Mouse (Mus musculus): Measurements from ENCODE around the gene Olfr19. TPM values are rescaled to one million over a fixed set of nuclear protein-coding genes. Genes with fewer than 3 reads are reported as not detected.
"Not testable (repeated sequence)": the region's sequence is repeated elsewhere in the genome, so short reads cannot be mapped to it uniquely, and the experiment has no call there.

Olfr19 gene
- not detected in 2 replicates for polyA plus RNA-seq (2014; fragmentation: Nextera tagmentation; extraction: Ambion mirVana)

DNA sequence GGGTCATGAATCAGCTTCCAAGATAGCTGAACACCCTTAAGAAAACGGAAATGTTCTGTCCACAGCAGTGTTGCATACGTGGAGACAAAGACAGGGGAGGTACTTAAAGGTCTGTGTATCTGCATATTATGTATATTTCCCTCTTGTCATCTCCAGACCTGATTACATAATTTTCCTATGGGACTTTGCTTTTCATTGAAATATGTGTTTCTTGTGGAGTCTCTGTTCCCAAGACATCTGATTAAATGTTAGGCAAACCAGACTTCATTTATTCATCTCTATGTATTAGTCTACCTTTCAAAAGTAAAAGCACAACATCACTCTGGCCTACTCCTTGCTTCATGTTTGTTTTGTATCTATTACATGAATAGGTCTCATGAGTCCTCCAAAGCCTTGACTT lies at the start of gene Olfr19:
Gene Olfr19, minus strand, starts transcription at position 101 of the 400 bp plus-strand sequence.
- Histone ChIP-seq H3K4me3 (ENCODE audit: low read depth, low read length) (no peak within 1 kb of the TSS), H3K4me1 (ENCODE audit: control insufficient read depth, insufficient read depth, low read length) (no peaks in the 10 kb centered on the region), H3K4me2 (no peak within 1 kb of the TSS), H3K27me3 (ENCODE audit: control insufficient read depth, insufficient read depth, low read length) (no peaks in the 10 kb centered on the region), H3K36me3 (ENCODE audit: control insufficient read depth, insufficient read depth, low read length) (no peaks in the 10 kb centered on the region), H3K27ac (ENCODE audit: low read depth, low read length) (no peak within 1 kb of the TSS), H3K9me3 (replicated peaks; ENCODE audit: control insufficient read depth, low read length) (no peaks in the 10 kb centered on the region), H3K9ac (ENCODE audit: low read depth, low read length) (no peak within 1 kb of the TSS)
- ATAC-seq (replicated peaks; ENCODE audit: insufficient number of reproducible peaks, low FRiP score, low TSS enrichment) = no peak
- whole genome bisulfite sequencing (ENCODE audit: insufficient replicate concordance) = 60% methylated on average over 2 of the region's 2 CpGs

DNA sequence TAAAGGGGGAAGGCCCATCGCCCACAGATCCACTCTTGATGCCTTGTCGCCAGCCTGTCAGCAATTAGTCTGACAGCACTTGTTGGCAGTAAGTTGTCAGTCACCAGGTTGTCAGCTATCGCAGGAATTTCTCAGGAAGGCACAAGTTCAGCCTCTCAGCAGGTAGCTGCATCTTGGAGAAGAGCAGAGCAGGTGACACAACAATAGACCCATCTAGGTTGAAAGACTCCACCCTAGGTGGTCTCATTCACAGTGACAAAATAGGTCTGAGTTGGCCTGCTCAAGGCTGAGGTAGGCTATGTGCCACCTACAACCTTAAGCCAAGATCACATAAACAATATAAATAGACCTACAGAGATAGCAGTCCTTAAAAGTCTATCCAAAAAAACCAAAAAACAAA lies 8.8 kb upstream of the Olfr19 start:
- 53% methylated on average over 3 of the region's 3 CpGs for WGBS (ENCODE audit: insufficient replicate concordance)
- Histone ChIP-seq H3K4me3 (ENCODE audit: low read depth, low read length) (no peak overlapping the region), H3K4me2 (no peak overlapping the region), H3K36me3 (ENCODE audit: control insufficient read depth, insufficient read depth, low read length) (no peaks in the 10 kb centered on the region), H3K27ac (ENCODE audit: low read depth, low read length) (no peak overlapping the region), H3K4me1 (ENCODE audit: control insufficient read depth, insufficient read depth, low read length) (no peaks in the 10 kb centered on the region), H3K9ac (ENCODE audit: low read depth, low read length) (no peak overlapping the region), H3K27me3 (ENCODE audit: control insufficient read depth, insufficient read depth, low read length) (no peaks in the 10 kb centered on the region), H3K9me3 (replicated peaks; ENCODE audit: control insufficient read depth, low read length) (no peaks in the 10 kb centered on the region)
- no peak for ATAC-seq (replicated peaks; ENCODE audit: insufficient number of reproducible peaks, low FRiP score, low TSS enrichment)

DNA sequence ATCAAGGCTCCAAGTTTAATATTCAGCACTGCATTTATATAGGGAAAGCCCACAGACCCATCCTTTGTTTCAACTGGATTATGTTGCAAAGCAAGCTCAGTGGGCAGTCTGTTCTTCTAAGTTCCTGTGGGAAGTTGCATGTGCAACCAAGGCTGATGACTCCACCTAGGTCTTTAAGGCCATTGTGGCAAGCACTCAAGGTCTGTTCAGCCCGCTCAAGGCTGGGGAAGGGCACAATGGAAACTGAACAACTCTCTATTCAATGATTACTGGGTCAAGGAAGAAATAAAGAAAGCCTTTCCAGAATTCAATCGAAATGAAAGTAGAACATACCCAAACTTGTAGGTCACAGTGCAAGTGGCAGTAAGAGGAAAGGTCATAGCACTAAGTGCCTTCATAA lies 7.8 kb upstream of the Olfr19 start:
- 70% methylated on average over 2 of the region's 2 CpGs for WGBS (ENCODE audit: insufficient replicate concordance)
- H3K4me2 ChIP-seq = no peak overlapping the region
- no peaks in the 10 kb centered on the region for H3K27me3 ChIP-seq (ENCODE audit: control insufficient read depth, insufficient read depth, low read length)
- no peaks in the 10 kb centered on the region for H3K36me3 ChIP-seq (ENCODE audit: control insufficient read depth, insufficient read depth, low read length)
- H3K4me3 ChIP-seq (ENCODE audit: low read depth, low read length) = no peak overlapping the region
- no peaks in the 10 kb centered on the region for H3K9me3 ChIP-seq (replicated peaks; ENCODE audit: control insufficient read depth, low read length)
- H3K27ac ChIP-seq (ENCODE audit: low read depth, low read length) = no peak overlapping the region
- H3K9ac ChIP-seq (ENCODE audit: low read depth, low read length) = no peak overlapping the region
- no peaks in the 10 kb centered on the region for H3K4me1 ChIP-seq (ENCODE audit: control insufficient read depth, insufficient read depth, low read length)
- no peak for ATAC-seq (replicated peaks; ENCODE audit: insufficient number of reproducible peaks, low FRiP score, low TSS enrichment)

- WGBS (ENCODE audit: insufficient replicate concordance) = 74% methylated on average over 4 of the region's 4 CpGs
- Histone ChIP-seq H3K4me3 (ENCODE audit: low read depth, low read length) (no peak overlapping the region), H3K4me1 (ENCODE audit: control insufficient read depth, insufficient read depth, low read length) (no peaks in the 10 kb centered on the region), H3K36me3 (ENCODE audit: control insufficient read depth, insufficient read depth, low read length) (no peaks in the 10 kb centered on the region), H3K27ac (ENCODE audit: low read depth, low read length) (no peak overlapping the region), H3K4me2 (no peak overlapping the region), H3K27me3 (ENCODE audit: control insufficient read depth, insufficient read depth, low read length) (no peaks in the 10 kb centered on the region), H3K9ac (ENCODE audit: low read depth, low read length) (no peak overlapping the region), H3K9me3 (replicated peaks; ENCODE audit: control insufficient read depth, low read length) (no peaks in the 10 kb centered on the region)
- ATAC-seq (replicated peaks; ENCODE audit: insufficient number of reproducible peaks, low FRiP score, low TSS enrichment) = no peak
Observed at GRCm38 (mm10) chr16:16664994-16665393, 11.2 kb downstream of the Olfr19 start.

GRCm38 (mm10) chr16:16664516-16664915 lies 11.7 kb downstream of the Olfr19 start:
- ATAC-seq (replicated peaks; ENCODE audit: insufficient number of reproducible peaks, low FRiP score, low TSS enrichment) = not testable (repeated sequence)

GRCm38 (mm10) chr16:16645148-16645547 lies 31.1 kb downstream of the Olfr19 start:
- H3K36me3 ChIP-seq (ENCODE audit: control insufficient read depth, insufficient read depth, low read length) = no peaks in the 10 kb centered on the region
- no peak for ATAC-seq (replicated peaks; ENCODE audit: insufficient number of reproducible peaks, low FRiP score, low TSS enrichment)
- H3K27ac ChIP-seq (ENCODE audit: low read depth, low read length) = no peak overlapping the region
- no peak overlapping the region for H3K9ac ChIP-seq (ENCODE audit: low read depth, low read length)
- H3K9me3 ChIP-seq (replicated peaks; ENCODE audit: control insufficient read depth, low read length) = no peaks in the 10 kb centered on the region
- no peak overlapping the region for H3K4me2 ChIP-seq
- no peak overlapping the region for H3K4me3 ChIP-seq (ENCODE audit: low read depth, low read length)
- no peaks in the 10 kb centered on the region for H3K4me1 ChIP-seq (ENCODE audit: control insufficient read depth, insufficient read depth, low read length)
- WGBS (ENCODE audit: insufficient replicate concordance) = 82% methylated on average over 1 of the region's 1 CpGs
- H3K27me3 ChIP-seq (ENCODE audit: control insufficient read depth, insufficient read depth, low read length) = no peaks in the 10 kb centered on the region

More at GRCm38 (mm10) chr16:16664516-16664915, 11.7 kb downstream of the Olfr19 start:
- H3K4me1 ChIP-seq (ENCODE audit: control insufficient read depth, insufficient read depth, low read length); H3K36me3 ChIP-seq (ENCODE audit: control insufficient read depth, insufficient read depth, low read length); H3K27ac ChIP-seq (ENCODE audit: low read depth, low read length); H3K27me3 ChIP-seq (ENCODE audit: control insufficient read depth, insufficient read depth, low read length); H3K4me2 ChIP-seq; H3K9me3 ChIP-seq (replicated peaks; ENCODE audit: control insufficient read depth, low read length); H3K4me3 ChIP-seq (ENCODE audit: low read depth, low read length); H3K9ac ChIP-seq (ENCODE audit: low read depth, low read length): not testable (repeated sequence)

GRCm38 (mm10) chr16:16633730-16634129 lies 42.5 kb downstream of the Olfr19 start:
- Histone ChIP-seq H3K9me3 (replicated peaks; ENCODE audit: control insufficient read depth, low read length) (peaks cover 3% of the 10 kb centered on the region; the same call in 1 of the 2 replicates), H3K4me2 (no peak overlapping the region), H3K9ac (ENCODE audit: low read depth, low read length) (no peak overlapping the region), H3K4me3 (ENCODE audit: low read depth, low read length) (no peak overlapping the region), H3K27ac (ENCODE audit: low read depth, low read length) (no peak overlapping the region), H3K36me3 (ENCODE audit: control insufficient read depth, insufficient read depth, low read length) (no peaks in the 10 kb centered on the region), H3K4me1 (ENCODE audit: control insufficient read depth, insufficient read depth, low read length) (no peaks in the 10 kb centered on the region), H3K27me3 (ENCODE audit: control insufficient read depth, insufficient read depth, low read length) (no peaks in the 10 kb centered on the region)
- no peak for ATAC-seq (replicated peaks; ENCODE audit: insufficient number of reproducible peaks, low FRiP score, low TSS enrichment)

Other genes with a start within 250 kb of the Olfr19 start
- gene Fgd4, start 75.9 kb downstream of the Olfr19 start, polyA plus RNA-seq (2014; fragmentation: Nextera tagmentation; extraction: Ambion mirVana) = 9.2 and 11.3 TPM in 2 replicates
- 0.17 TPM in 1 of 2 replicates, not detected in the other for gene Spag6l, start 153.1 kb upstream of the Olfr19 start, polyA plus RNA-seq (2014; fragmentation: Nextera tagmentation; extraction: Ambion mirVana)
- gene Igll1, start 187.6 kb upstream of the Olfr19 start, polyA plus RNA-seq (2014; fragmentation: Nextera tagmentation; extraction: Ambion mirVana) = not detected in 2 replicates
- gene Top3b, start 194.3 kb upstream of the Olfr19 start, polyA plus RNA-seq (2014; fragmentation: Nextera tagmentation; extraction: Ambion mirVana) = 36.7 and 45.0 TPM in 2 replicates
- 1.4 and 1.6 TPM in 2 replicates for gene Vpreb1, start 194.4 kb upstream of the Olfr19 start, polyA plus RNA-seq (2014; fragmentation: Nextera tagmentation; extraction: Ambion mirVana)
- 14.6 and 25.5 TPM in 2 replicates for gene Ppm1f, start 220.1 kb upstream of the Olfr19 start, polyA plus RNA-seq (2014; fragmentation: Nextera tagmentation; extraction: Ambion mirVana)

Data from heart, embryonic 11.5 days (tissue).